Comparison of ENCODE assay signal across 20 mouse cellular contexts in genomic region chr16:5153299-5154026, GRCm38 (mm10). TPM values are rescaled to one million over a fixed set of nuclear protein-coding genes. Genes with fewer than 3 reads are reported as not detected.
DNase-seq lines count a peak whose midpoint lies in the region; ATAC-seq and TF ChIP-seq lines count a peak whose summit lies in the region.
"Had no signal": no experiment of that assay in that cellular context is flagged by ENCODE, and none has a peak within 500 bp of the region (broad histone marks: within the 10 kb centered on the region; RNA-seq: fewer than 3 reads in every experiment).

No protein-coding gene starts in this region.

- intact Hi-C loops in gastrocnemius, postnatal 36 days (cut with DNase I) = no loop called here

- 46% methylated on average over 6 of the region's 6 CpGs for WGBS in hindbrain, embryonic 11.5 days
- whole genome bisulfite sequencing in midbrain, embryonic 10.5 days = 44% methylated on average over 6 of the region's 6 CpGs
- WGBS in neural tube, embryonic 13.5 days = 28% methylated on average over 6 of the region's 6 CpGs

- H3K4me1 ChIP-seq in hindbrain, embryonic 11.5 days (replicated peaks; ENCODE audit: control insufficient read depth, insufficient read depth, low read length) = no peaks in the 10 kb centered on the region
- H3K4me1 ChIP-seq in midbrain, embryonic 10.5 days = peaks cover 20% of the 10 kb centered on the region
- peaks cover 19% of the 10 kb centered on the region for H3K4me1 ChIP-seq in neural tube, embryonic 13.5 days (replicated peaks)
- H3K4me1 ChIP-seq: forebrain, embryonic 15.5 days; limb, embryonic 15.5 days had no signal

- H3K27ac ChIP-seq in layer of hippocampus, adult 2 months = peak overlapping the region; percentile 62; the same call in 1 of the 2 replicates
- 0 out of 2 replicates have a peak overlapping the region, but pooled peaks have one; percentile 53 for H3K27ac ChIP-seq in hindbrain, embryonic 11.5 days (ENCODE audit: low read depth, low read length)
- peak overlapping the region; percentile 57 for H3K27ac ChIP-seq in midbrain, embryonic 10.5 days (replicated peaks)
- H3K27ac ChIP-seq in neural tube, embryonic 13.5 days (replicated peaks) = peak overlapping the region; percentile 42
- H3K27ac ChIP-seq: forebrain, embryonic 15.5 days; limb, embryonic 15.5 days had no signal

- no peak overlapping the region for H3K9ac ChIP-seq in hindbrain, embryonic 11.5 days (ENCODE audit: low read depth, low read length)
- no peak overlapping the region for H3K9ac ChIP-seq in neural tube, embryonic 13.5 days
- H3K9ac ChIP-seq: forebrain, embryonic 15.5 days; limb, embryonic 15.5 days had no signal

- no peaks in the 10 kb centered on the region for H3K36me3 ChIP-seq in hindbrain, embryonic 11.5 days (ENCODE audit: control insufficient read depth, insufficient read depth, low read length)
- no peaks in the 10 kb centered on the region for H3K36me3 ChIP-seq in midbrain, embryonic 10.5 days
- H3K36me3 ChIP-seq in neural tube, embryonic 13.5 days = no peaks in the 10 kb centered on the region
- H3K36me3 ChIP-seq: forebrain, embryonic 15.5 days; limb, embryonic 15.5 days had no signal

- peaks cover 3% of the 10 kb centered on the region; the same call in 1 of the 2 replicates for H3K27me3 ChIP-seq in hindbrain, embryonic 11.5 days (ENCODE audit: control insufficient read depth, insufficient read depth, low read length)
- peaks cover 9% of the 10 kb centered on the region for H3K27me3 ChIP-seq in midbrain, embryonic 10.5 days (ENCODE audit: low read depth, poor library complexity, severe bottlenecking)
- peaks cover 44% of the 10 kb centered on the region for H3K27me3 ChIP-seq in neural tube, embryonic 13.5 days
- H3K27me3 ChIP-seq: forebrain, embryonic 15.5 days had no signal

- no peak for DNase-seq in layer of hippocampus, adult 2 months (ENCODE audit: low spot score in 2 of 2)
- no peak for DNase-seq in layer of hippocampus, postnatal 25 days (ENCODE audit: extremely low spot score in 1 of 2, low spot score in 1 of 2)
- DNase-seq in hindbrain, embryonic 11.5 days (ENCODE audit: low spot score) = peak; percentile 42
- no peak for DNase-seq in midbrain, embryonic 10.5 days (ENCODE audit: low spot score)
- no peak for DNase-seq in adrenal gland, postnatal 4 days (ENCODE audit: low spot score in 2 of 2)
- no peak for DNase-seq in gastrocnemius, postnatal 36 days
- DNase-seq: cerebellum, adult 18-20 months; gastrocnemius, postnatal 10 days; kidney, postnatal 14 days; layer of hippocampus, adult 9-11 months; lung, adult 18-20 months; right cerebral cortex, adult 18-20 months; thymus, postnatal 4 days had no signal

- no peak overlapping the region for H3K4me3 ChIP-seq in layer of hippocampus, adult 2 months
- H3K4me3 ChIP-seq in hindbrain, embryonic 11.5 days (ENCODE audit: low read depth, low read length) = no peak overlapping the region
- no peak overlapping the region for H3K4me3 ChIP-seq in midbrain, embryonic 10.5 days
- H3K4me3 ChIP-seq in neural tube, embryonic 13.5 days = no peak overlapping the region
- H3K4me3 ChIP-seq: forebrain, embryonic 15.5 days; limb, embryonic 15.5 days; megakaryocyte, embryonic 14.5 days had no signal

- TF ChIP-seq CTCF in layer of hippocampus, adult 2 months (conservative IDR thresholded peaks at IDR 0.05) = no peak

- H3K4me2 ChIP-seq in hindbrain, embryonic 11.5 days (replicated peaks; ENCODE audit: low read depth, low read length) = no peak overlapping the region
- H3K4me2 ChIP-seq in neural tube, embryonic 13.5 days = no peak overlapping the region
- H3K4me2 ChIP-seq: forebrain, embryonic 15.5 days; heart, embryonic 11.5 days; limb, embryonic 15.5 days had no signal

- no peak; the same call in 1 of the 2 replicates for ATAC-seq in hindbrain, embryonic 11.5 days (ENCODE audit: low FRiP score)
- ATAC-seq in neural tube, embryonic 13.5 days (ENCODE audit: low read depth) = peak; percentile 74
- ATAC-seq: forebrain, embryonic 15.5 days; intestine, postnatal 0 days had no signal

- H3K9me3 ChIP-seq in hindbrain, embryonic 11.5 days (ENCODE audit: control insufficient read depth, low read length) = no peaks in the 10 kb centered on the region
- H3K9me3 ChIP-seq in midbrain, embryonic 10.5 days (replicated peaks) = no peaks in the 10 kb centered on the region
- no peaks in the 10 kb centered on the region for H3K9me3 ChIP-seq in neural tube, embryonic 13.5 days
- H3K9me3 ChIP-seq: forebrain, embryonic 15.5 days; limb, embryonic 15.5 days; megakaryocyte, embryonic 14.5 days had no signal

RNA-seq across cellular contexts. Expression of gene Sec14l5, which starts 6.6 kb away (rescaled TPM):
- 1 to 10 TPM; 5.3 to 6.7 TPM for total RNA-seq in layer of hippocampus, adult 2 months (2021)
- total RNA-seq in layer of hippocampus, postnatal 25 days (2021) = 1 to 10 TPM; 5.8 to 6.7 TPM
- polyA plus RNA-seq in hindbrain, embryonic 11.5 days (2014; fragmentation: Nextera tagmentation; extraction: Ambion mirVana) = 0.54 and 0.62 TPM in 2 replicates
- 0.14 and 0.31 TPM in 2 replicates for polyA plus RNA-seq in midbrain, embryonic 10.5 days (2016; fragmentation: Nextera tagmentation; extraction: Ambion mirVana)
- 0.54 and 0.63 TPM in 2 replicates for polyA plus RNA-seq in neural tube, embryonic 13.5 days (2015; fragmentation: Nextera tagmentation; extraction: Ambion mirVana)
- total RNA-seq in adrenal gland, postnatal 4 days (2021) = under 1 TPM; 0.34 to 0.40 TPM
- 10 to 100 TPM in 1 of 2 experiments, 1 to 10 TPM in 1; 9.5 to 10.3 TPM for total RNA-seq in gastrocnemius, postnatal 36 days (2021)
- total RNA-seq: common myeloid progenitor, adult 5-6 weeks had no signal
- polyA plus RNA-seq: heart, embryonic 11.5 days; intestine, postnatal 0 days had no signal

RNA-seq across cellular contexts. Expression of gene Ppl, which starts 21.2 kb away (rescaled TPM):
- 1 to 10 TPM; 2.8 to 4.5 TPM for total RNA-seq in layer of hippocampus, adult 2 months (2021)
- total RNA-seq in layer of hippocampus, postnatal 25 days (2021) = 1 to 10 TPM; 1.3 to 1.6 TPM
- polyA plus RNA-seq in hindbrain, embryonic 11.5 days (2014; fragmentation: Nextera tagmentation; extraction: Ambion mirVana) = 0.81 and 1.2 TPM in 2 replicates
- 0.68 and 0.82 TPM in 2 replicates for polyA plus RNA-seq in midbrain, embryonic 10.5 days (2016; fragmentation: Nextera tagmentation; extraction: Ambion mirVana)
- polyA plus RNA-seq in neural tube, embryonic 13.5 days (2015; fragmentation: Nextera tagmentation; extraction: Ambion mirVana) = 0.18 and 0.39 TPM in 2 replicates
- 1 to 10 TPM; 1.9 to 2.9 TPM for total RNA-seq in adrenal gland, postnatal 4 days (2021)
- 1 to 10 TPM; 2.0 to 2.9 TPM for total RNA-seq in gastrocnemius, postnatal 36 days (2021)
- total RNA-seq: common myeloid progenitor, adult 5-6 weeks had no signal

RNA-seq across cellular contexts. Expression of gene Nagpa, which starts 50.3 kb away (rescaled TPM):
- 10 to 100 TPM; 12.2 to 15.9 TPM for total RNA-seq in layer of hippocampus, adult 2 months (2021)
- total RNA-seq in layer of hippocampus, postnatal 25 days (2021) = 10 to 100 TPM in 1 of 2 experiments, 1 to 10 TPM in 1; 9.7 to 12.9 TPM
- polyA plus RNA-seq in hindbrain, embryonic 11.5 days (2014; fragmentation: Nextera tagmentation; extraction: Ambion mirVana) = 9.8 and 10.4 TPM in 2 replicates
- polyA plus RNA-seq in midbrain, embryonic 10.5 days (2016; fragmentation: Nextera tagmentation; extraction: Ambion mirVana) = 16.4 and 18.9 TPM in 2 replicates
- polyA plus RNA-seq in neural tube, embryonic 13.5 days (2015; fragmentation: Nextera tagmentation; extraction: Ambion mirVana) = 11.0 and 11.9 TPM in 2 replicates
- total RNA-seq in adrenal gland, postnatal 4 days (2021) = 10 to 100 TPM; 23.0 to 25.2 TPM
- total RNA-seq in gastrocnemius, postnatal 36 days (2021) = 1 to 10 TPM; 6.5 to 6.7 TPM

Comparison
In these comparisons a context has a peak if more than half of its experiments do, and no peak if none do; other contexts are left out.
1. RNA of gene Sec14l5, which starts 6.6 kb away (total RNA-seq): 9.5 to 10.3 TPM in gastrocnemius, postnatal 36 days, 5.8 to 6.7 TPM in layer of hippocampus, postnatal 25 days and 5.3 to 6.7 TPM in layer of hippocampus, adult 2 months; 0.34 to 0.40 TPM in adrenal gland, postnatal 4 days; every median in the first group is over 4 times any median in the second.
2. Peak in every context shown above with its lines, with median percentiles within 50 percentile points of each other: H3K27ac ChIP-seq.